Mouse (Mus musculus): ENCODE measurements at regions not wholly inside any gene's neighbourhood (a gene's known extent, or its start where the extent isn't known, plus 50 kb on each side); places are given as distances from the start of the nearest gene placed in this dataset.

DNA sequence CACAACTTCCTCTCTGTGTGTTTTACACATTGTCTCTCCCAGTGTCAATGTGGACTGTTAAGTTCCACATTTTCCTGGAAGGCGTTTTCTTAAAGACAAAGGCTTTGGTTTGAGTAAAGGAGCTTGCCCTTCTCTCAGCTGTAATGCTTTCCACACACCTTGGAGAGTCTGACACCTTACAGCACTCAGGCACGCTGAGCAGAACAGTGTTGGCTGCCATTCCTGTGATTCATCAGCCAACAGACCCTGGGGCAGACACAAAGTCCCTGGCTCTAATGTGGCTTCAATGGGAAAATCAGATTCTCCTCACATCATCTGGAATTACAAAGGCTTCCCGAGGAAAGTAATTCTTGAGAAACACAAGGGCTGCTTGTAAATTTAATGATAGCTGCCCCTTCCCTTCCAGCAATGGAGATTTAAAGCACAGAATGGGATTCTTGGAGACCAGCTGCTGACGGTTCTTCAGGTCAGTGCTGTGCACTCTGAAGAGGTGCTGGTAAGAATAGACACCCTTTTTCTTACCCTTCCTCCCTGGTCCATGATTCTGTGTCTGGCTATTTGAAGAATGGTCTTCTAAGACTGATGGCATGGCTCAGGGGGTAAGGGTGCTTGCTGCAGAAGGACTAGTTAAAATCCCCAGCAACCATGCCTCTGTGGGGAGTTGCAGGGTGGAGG, 468.4 kb upstream of the Nr2f2 start:
- DNase-seq (ENCODE audit: low spot score in 2 of 2): no peak

DNA sequence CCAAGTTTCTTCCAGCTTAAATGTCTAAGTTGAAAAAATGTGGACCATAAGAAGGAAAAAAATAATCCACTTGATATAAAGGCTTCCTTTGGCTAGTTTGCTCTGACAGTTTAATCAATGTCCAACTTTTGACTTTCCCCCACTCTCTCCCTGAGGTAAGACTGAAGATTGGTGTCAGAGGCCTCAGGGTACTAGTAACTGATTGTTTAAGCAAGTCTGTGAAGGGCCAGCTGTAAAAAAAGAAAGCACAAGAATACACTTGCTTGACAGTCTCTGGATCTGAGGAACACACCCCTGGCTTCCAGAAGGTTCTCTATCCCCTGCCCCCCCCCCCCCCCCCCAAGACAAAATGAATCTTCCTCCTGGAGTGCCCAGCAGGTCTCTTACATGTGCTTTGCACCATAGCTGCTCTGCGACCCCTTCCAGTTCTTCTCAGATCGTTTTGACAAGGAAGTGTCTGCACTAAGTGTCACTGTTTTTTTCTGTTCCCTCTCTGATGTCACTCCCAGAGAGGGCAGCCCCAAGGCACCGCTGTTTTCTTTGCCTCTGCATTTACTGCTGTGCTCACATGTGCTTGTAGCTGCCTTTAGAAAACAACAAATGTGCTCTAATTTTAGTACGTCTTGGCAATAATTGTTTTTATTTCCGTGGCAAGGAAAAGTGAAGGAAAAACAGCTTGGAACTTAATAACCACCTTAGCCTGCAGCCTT, 462.1 kb upstream of the Nr2f2 start:
- no peak for DNase-seq (ENCODE audit: low spot score in 2 of 2)

DNA sequence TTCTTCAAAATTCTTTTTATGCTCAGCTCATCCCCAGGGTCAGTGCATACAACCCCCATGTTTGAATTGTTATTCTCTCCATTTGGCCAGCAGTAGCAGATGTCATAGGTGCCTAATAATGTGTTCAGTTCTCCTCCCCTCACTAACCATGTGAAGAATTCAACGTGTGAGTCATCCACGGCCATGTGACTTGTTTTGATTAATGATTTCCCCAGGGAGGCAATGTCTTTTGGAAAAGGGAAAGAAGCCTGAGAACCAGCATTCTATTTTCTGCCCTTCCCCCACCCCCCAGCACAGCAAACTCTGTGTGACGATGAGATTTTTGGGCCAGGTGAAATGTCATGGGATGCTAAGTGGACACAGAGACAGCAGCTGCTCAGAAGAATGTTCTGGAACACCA, 459.5 kb upstream of the Nr2f2 start:
- no peak for DNase-seq (ENCODE audit: low spot score in 2 of 2)

DNA sequence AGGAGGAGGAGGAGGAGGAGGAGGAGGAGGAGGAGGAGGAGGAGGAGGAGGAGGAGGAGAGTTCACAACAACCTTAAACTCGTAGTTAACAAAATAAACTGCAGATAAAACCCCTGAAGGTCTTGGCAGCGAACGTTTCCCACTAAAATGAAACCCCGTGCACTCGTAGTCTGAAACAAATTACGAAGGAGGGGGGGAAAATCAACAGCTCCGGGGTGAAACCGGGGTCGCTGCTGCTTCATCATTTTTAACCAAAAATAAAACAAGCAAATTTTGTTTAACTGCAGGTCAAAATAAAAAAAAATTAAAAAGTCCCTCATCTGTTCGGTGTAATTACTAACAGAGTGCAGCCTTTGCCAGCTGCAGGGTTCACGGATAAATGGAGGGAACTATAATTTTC, 456.5 kb upstream of the Nr2f2 start:
- no peak for DNase-seq (ENCODE audit: low spot score in 2 of 2)

DNA sequence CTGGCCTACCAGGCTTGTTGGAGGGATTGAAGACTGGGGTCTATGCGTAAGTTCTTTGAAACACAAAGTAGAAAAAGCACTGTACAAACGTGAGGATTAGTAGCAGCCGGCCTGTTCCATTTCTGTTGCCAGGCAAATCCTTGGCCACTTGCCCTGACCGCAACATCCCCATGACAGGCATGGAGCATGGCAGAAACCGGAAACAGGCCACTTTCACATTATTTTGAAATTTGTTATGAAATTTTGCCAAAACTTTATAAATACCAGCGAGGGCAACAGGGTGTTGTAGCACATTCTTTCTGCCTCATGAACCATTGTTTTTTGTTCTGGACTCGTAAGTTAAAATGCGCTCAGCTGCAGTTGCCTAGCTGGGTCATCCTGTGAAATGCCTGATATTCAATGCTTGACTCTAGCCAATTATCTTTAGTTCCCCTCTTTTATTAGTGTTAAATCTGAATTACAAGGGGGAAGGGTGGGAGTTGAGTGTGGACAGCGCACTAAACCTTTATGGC, 455.8 kb upstream of the Nr2f2 start:
- DNase-seq (ENCODE audit: low spot score in 2 of 2): peak in 1 of 2 experiments; percentile 1

DNA sequence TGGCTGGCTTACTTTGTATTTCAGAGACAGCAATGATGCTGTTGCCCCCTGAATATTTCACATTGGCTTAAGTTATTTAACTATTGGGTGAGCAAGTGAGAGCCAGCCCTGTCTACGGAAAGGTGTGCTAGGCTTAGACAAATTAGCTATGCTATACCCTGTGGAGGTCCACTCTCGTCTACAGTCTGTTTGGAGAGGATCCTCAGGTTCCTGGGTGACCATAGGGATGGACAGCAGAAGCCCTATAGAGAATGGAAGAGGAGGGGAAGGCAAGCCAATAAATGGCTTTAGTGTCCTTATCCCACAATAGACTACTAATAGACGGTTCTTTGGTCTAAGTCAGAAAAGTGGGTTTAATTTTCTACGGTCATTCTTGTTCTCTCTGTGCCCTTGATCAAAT, 455.3 kb upstream of the Nr2f2 start:
- no peak for DNase-seq (ENCODE audit: low spot score in 2 of 2)

DNA sequence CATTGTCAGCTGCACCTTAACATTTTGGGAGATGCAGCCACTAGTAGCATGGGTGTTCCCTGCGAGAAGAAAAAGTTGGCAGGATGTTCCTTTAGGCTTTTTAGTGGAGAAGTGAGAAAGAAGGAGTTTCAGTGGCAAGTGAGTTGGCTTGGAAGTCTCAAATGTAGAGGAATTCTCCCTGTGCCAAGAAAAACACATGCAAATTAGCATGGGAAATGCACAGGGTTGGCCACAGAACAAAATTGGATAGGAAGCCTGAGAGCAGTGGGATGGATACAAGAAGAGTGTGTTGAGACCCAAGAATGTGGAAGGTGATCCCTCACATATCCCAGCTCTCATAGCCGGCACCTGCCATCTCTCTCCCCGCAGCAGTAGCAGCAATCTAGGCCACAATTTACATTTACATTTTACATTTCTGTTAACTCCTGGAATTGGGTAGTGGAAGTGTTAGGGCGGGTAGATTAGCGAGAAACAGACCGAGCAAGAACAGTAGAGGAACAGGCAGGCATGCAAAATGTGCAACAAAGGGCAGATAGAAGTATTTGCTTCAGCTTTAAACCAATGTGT, 450.9 kb upstream of the Nr2f2 start:
- no peak for DNase-seq (ENCODE audit: low spot score in 2 of 2)

DNA sequence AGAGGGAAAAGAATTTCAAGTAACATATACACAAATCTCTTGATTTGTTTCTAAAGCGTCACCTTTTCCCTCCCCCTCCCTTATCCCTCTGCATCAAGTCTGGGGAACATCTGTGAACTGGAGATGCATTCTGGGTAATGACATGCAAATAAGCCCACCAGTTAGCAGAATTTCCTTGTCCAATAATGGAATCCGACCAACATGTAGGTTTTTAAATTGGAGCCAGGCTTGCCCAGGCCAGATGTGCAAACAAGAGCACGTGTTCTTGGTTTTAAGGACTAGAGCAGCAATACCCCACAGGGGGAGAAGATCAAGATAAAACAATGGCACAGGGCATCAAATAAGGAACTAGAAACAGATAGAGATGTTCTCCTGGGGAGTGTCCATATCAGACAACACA, 447.9 kb upstream of the Nr2f2 start:
- DNase-seq (ENCODE audit: low spot score in 2 of 2): no peak

DNA sequence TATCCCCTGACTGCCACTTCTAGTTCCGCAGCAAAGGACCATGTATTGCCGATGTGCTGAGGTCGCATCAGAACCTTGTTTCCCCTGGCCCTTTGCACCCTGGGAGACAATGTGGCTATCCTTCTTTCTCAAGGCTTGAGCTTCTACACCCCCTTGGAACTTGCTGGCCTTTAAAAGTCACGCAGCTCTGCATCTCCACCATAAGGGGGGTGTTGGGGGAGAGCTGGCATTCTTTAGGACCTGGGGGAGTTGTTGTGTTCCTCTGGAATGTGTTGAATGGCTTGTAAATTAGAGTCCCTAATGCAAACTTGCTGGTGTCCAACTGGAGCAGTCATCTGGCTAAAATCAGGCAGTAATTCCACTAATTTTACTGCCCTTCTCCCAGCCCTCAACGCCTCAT, 446.6 kb upstream of the Nr2f2 start:
- no peak for DNase-seq (ENCODE audit: low spot score in 2 of 2)

DNA sequence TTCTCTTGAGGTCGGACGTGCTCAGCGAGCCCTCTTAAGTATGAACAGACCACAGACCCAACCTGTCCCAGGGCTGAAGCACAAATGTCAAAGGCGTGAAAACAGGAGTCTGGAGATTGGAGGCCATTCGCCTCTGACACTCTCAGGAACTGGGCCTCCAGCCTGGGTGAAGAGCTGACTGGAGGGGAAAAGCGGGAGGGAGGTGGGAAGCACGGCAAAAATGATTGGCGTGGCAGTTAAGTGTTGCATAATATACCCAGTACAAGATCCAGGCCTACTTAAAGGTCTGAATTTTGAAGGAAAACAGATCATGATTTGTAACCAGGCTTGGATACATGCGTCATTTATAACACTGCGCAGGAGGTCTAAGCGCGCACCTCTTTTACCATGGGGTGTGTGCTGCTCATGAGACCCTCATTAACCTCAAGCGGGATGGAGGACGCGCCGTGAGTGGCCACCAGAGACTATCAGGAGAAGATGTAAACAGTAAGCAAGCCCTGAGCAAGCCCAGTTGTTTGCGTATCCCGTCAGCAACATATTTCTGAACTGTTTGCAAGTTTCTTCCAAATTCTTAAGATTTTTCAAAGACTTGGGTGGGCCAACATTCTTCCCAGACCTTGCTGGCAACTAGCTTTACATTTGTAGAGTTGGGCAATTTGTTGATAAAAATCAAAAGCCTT, 444.0 kb upstream of the Nr2f2 start:
- DNase-seq (ENCODE audit: low spot score in 2 of 2): no peak

DNA sequence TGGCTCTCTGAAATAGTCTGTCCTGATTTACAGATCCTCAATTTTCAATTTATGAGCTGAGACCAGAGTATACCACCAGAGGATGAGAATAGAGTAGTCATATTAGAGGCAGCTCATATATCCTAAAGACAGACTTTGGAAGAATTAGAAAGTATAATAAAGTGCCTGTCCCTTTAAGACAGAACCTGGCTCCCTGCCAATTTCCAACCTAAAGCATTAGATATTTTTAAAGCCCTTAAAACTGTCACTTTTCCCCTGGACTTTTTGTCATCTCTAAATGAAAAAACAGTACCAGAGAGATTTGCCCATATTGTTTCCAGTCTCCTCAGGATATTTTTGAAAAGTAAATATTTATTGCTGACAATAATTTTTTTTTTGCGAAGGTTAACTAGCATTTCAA, 437.7 kb upstream of the Nr2f2 start:
- no peak for DNase-seq (ENCODE audit: low spot score in 2 of 2)

DNA sequence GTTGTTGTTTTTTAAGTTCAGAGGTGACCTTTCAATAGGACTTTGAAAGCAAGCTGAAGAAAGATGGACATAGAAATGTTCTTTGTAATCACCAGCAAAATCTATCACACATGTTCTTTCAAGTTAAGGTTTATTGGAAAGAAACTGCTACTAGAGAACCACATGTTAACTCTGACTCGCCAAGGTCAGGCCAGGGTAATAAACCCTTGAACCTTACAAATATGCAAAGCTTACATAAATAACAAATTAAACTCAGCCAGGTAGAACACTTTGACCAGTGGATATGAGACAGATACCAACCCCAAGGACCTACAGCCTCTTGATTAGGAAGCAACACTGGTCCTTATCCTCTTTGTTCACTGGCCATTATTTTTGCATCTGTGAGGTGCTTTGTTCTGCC, 433.4 kb upstream of the Nr2f2 start:
- DNase-seq (ENCODE audit: low spot score in 2 of 2): no peak

DNA sequence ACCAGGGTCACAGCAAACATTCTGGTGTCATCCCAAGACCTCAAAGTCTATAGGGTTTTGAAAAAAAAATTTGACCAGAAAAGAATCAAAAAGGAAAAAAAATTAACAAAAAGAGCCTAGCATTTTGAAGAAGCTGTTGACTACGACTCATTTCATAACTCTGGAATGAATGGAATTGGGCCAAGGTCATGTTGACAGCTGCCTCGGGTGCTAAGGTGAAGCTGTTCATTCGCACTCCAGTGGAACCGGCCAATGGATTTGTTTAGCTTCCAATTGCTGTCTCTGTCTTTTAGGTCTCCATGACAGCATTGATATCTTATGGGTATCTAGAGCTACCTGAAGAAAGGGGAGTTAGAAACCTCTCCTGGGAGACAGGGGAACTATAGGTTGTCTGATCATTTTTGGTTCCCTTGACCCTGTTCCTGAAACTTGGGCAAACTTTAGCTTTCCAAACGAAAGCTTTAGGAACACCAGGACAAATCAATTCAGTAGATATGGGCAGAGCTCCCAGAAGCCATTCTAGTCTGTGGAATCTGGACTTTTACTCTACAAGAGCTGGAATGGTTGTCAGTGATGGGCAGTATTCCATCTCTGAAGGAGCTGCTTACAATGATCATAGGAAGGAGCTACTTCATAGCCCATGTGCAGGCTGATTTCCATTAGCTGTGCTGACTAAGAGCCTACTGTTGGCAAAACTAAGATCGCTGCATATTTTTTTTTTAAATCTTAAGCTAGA, 432.7 kb upstream of the Nr2f2 start:
- peak in 1 of 2 experiments; percentile 4 for DNase-seq (ENCODE audit: low spot score in 2 of 2)

DNA sequence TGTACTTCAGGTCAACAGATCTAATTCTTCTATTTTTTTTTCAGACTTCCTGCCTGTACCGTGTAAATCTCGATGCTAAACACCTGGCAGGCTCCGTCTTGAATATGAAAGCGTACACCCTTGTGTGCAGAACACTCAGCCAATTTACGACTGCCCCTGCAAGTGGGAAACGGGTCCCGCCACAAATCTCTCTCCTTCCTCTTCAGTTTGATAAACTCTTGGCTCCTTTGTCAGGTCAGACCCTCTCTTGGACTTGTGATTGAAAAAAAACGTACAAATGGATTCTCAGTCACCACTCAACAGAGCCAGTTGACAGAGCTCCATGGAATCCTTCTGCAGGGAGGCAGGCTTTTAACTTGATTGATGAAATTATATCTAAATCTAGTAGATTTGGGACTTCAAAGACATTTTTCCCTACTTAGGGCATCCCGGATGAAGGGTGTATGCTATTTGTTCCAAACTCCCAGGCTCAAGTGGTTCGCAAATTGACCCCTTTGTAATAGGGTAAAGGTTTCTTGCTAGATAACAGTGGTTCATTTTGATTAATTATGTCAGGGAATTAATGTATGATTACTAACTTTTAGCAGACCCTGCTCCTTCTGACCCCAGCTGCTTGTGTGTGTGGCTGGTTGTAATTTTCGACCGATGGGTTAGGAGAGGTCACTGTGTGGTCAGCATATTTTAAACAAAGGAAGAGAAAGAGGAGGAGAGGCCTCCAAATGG, 429.7 kb upstream of the Nr2f2 start:
- peak in 1 of 2 experiments; percentile 1 for DNase-seq (ENCODE audit: low spot score in 2 of 2)

DNA sequence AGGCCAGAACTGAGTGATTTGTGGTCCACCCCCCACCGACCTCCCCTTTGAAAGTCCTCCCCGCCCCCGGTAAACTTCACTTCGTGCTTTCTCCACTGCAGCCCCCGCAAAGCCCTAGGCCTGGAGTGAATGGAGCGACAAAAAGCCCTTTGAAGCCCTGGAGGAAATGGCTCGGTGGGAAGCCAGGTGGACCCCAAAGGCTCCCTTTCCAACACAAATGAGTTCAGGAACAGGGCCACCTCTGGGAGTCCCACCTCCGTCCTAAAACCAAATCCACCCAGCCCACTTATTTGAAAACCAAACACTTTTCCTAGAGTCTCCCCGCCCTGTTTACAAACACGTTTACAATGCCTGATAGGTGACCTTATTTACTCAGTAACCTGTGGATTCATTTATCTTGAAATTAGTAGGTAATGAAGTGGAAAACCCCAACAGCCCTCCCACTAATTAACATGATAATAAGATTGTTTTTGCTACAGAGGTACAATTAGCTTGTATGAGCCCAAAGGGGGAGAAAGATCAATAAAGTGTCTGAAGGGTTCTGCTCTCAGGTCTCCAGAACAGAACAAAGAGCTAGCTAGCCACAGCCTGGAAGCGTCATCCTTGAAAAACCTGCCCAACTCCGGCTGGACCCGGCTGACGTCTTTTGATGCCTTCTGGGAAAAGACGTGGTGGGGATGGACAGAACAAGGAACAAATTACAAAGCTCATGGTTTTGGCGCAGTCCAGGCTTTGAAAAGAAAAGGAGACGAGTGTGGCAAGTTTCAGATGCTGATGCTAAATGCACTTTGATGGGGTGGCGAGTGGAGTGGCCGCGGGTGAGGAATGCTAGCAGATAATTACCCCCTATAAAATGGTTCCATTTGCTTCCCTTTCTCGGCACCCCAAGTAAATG, 422.6 kb upstream of the Nr2f2 start:
- no peak for DNase-seq (ENCODE audit: low spot score in 2 of 2)

DNA sequence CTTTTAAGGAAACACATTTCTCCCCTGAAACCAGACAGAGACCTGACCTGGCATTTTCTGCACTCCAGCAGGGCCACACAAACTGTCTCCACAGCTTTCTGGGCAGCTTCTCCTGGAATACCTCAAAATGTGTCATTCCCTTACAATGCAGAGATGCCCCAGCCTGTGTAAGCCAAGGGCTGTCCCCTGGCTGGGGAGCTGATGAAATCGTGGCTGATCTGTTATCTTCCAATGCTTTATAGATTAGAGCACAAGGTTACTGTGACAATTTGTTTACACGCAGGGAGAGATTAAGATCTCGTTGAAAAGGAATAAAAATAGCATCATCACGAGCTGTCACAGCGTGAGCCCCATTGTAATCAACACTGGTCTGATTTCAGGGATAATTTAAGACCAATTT, 421.4 kb upstream of the Nr2f2 start:
- DNase-seq (ENCODE audit: low spot score in 2 of 2): no peak

DNA sequence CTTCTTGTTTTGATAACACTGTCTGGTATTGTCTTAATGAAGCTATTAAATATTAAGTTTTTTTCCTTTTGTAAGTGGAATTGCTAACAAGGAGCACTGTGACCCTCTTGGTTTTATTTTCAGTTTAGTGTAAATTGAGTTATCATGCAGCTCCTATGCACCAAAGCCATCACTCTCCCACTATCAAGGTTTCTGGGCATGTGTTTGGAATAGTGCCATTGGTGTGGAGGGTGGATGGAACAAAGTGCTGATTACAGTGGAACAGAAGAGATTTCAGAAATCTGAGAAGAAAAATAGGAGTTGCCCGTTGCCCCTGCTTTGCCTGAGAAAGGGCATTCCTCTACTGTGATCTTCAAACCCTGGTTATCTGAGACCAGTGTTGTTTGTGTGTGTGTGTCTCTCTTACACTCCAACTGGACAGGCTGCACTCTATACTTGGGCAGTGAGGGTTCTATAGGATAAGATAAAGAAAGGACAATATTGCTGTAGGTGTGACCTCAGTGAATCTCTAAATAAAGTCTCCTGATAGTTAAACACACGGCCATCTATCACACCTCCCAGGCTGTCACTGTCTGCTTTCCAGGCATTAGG, 414.3 kb upstream of the Nr2f2 start:
- DNase-seq (ENCODE audit: low spot score in 2 of 2): no peak

DNA sequence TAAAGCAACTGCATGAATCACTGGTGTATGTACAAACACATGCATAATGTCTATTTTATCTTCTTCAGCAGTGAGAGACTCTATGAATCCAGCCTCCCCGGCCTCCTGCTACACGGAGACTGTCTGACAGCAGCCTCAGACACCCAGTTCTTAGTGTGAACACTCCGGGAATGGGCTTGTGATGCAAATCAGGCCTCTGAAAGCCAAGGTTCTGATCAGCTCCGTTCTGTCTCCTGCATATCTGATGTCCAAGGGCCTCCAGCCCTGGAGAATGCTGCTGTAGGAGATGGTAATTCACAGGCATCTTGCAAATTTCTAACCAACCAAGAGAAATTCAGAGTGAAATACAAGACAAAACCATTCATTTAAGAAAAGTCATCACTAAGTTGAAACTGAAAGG, 411.2 kb upstream of the Nr2f2 start:
- DNase-seq (ENCODE audit: low spot score in 2 of 2): no peak

DNA sequence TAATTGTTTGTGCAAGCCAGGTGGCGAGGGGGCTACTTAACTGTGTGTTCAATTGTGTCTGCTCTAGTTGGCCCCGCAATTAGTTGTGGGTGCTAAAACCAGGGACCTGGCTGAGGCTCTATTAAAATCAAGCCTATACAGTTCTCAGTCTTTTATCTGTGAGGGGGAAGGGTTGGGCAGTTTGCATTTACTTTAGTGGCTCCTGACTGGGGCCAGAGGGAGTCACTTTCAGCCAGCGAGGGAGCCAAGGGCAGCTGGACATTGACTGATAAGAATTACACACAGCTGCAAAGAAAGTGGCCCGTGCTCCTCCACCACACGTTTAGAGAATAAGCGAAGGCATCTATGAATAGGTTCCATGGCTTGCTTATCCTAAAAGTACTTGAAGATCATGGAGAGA, 403.1 kb upstream of the Nr2f2 start:
- no peak for DNase-seq (ENCODE audit: low spot score in 2 of 2)

DNA sequence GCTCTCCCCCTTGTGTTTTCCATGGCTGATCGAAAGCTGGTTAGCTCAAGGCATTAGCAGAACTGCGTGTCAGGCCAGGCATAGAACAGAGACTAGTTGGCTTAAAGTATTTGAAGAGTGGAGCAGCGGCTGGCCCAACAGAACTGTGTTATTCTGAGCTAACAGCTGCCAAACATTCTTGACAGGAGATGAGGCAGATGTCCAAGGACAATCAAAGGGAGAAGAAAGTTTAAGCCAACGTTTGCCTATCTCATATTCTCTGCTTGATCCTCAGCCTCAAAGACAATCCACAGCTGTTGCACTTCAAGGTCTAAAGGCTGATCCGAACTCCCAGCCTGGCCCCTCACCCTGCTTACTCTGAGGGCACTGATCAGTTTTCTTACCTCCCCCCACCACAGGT, 401.2 kb upstream of the Nr2f2 start:
- no peak for DNase-seq (ENCODE audit: low spot score in 2 of 2)

All from spleen, postnatal 36 days (tissue).